Mouse (Mus musculus) ZHBTc4 (cell line): ENCODE measurements at regions not wholly inside any gene's neighbourhood (a gene's known extent, or its start where the extent isn't known, plus 50 kb on each side); places are given as distances from the start of the nearest gene placed in this dataset.
A peak's percentile ranks its signal among the peaks of the same experiment; 100 is the strongest.
"Not testable (repeated sequence)": the region's sequence is repeated elsewhere in the genome, so short reads cannot be mapped to it uniquely, and the experiment has no call there.

Experiments used
- DNase-seq: peaks from one replicate; pipeline ENCODE4 v3.0.0-alpha.2; 2011; ENCODE audit warnings: low read depth, low spot score

DNA sequence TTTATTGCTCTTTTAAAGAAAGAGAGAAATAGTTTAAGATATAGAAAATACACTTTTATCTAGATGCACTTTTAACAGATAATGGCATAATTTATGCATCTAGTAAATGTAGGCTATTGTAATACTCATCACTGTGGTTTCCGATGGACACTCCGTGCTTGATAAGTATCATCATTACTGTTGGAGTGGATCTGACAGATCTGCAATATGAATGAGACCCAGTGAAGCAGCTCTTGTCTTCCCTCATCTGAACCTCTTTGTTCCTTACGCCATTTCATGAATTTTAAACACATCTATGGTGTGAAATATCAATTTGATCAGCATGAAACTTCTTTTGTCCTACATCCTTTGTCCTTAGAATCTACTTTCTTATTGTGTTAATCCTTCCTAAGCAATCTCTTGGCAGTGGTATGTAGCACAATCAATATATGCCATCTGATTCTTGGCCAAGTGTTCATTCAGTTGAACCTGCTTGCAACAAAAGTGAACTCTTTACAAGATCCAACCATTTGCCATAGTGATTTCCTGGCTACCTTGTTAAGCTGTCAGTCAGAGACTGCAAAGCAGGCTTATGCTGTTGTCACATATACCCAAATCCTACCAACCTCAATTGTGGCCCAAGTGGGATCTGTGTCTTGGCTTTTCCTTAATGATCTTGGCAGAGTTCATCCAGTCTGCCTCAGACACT lies 452.0 kb upstream of the Dab2 start:
- no peak for DNase-seq

- peak; percentile 2 for DNase-seq
These were observed 447.1 kb upstream of the Dab2 start for GRCm38 (mm10) chr15:5852523-5852922.

- DNase-seq = no peak
These were observed 430.3 kb upstream of the Dab2 start for GRCm38 (mm10) chr15:5869289-5869688.

- peak; percentile 49 for DNase-seq
These were observed 429.7 kb upstream of the Dab2 start for GRCm38 (mm10) chr15:5869866-5870265.

DNA sequence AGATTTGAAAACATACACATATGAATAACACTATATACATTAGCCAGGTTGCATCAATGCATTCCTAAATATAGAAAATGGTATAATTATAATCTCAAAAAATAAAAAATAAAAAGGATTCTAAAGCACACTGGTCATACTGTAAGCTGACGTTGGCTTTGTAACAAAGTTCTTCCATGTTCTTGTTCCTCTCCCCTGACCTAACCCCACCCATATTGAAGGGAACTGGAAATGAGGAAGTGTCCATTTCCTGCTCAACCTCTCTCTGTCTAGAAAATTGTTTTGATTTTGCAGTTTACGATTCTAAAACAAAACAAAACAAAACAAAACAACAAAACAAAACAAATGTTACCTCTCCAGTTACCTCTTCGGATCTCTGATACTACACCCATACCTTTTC lies 427.5 kb upstream of the Dab2 start:
- DNase-seq = no peak

DNA sequence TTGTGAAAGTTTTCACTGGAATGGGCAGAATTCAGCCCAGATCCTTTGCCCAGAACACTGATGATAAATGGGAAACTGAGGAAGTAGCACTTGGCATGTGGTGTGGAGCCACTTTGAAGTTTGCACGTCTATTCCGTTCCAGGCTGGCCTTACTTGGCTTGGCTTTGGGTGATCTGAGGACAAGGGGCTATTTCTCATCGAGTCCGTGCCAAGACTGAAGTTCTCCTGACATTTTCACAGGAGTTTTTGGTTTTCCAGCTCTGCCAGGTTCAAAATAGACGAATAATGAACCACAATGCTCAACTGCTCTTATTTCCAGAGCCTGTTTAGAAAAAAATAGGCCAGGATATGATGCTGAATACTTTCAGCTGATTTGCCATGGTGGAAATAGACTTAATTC lies 421.8 kb upstream of the Dab2 start:
- DNase-seq = no peak

DNA sequence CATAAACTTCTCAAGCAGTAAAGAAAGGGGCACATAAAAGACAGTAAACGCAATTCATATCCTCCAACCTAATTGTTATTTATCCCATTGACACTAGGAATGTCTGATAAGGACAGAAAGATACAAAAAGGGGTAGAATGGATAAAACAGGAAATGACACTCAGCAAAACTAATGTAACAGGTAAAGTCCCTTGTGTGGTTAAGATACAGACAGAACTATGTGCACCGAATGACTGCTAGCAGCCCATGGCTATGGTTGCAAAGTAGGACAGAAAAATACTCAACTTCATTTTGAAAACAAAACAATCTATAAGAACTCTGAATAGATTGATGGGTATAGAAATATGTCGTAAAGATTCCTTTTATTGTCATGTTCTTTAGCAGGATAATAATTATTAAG lies 408.4 kb upstream of the Dab2 start:
- no peak for DNase-seq

- no peak for DNase-seq
These were observed 407.6 kb upstream of the Dab2 start for GRCm38 (mm10) chr15:5892034-5892433.

GRCm38 (mm10) chr15:5895688-5896470 lies 403.7 kb upstream of the Dab2 start:
- DNase-seq = peak; percentile 89

- DNase-seq = peak; percentile 55
These were observed 384.3 kb upstream of the Dab2 start for GRCm38 (mm10) chr15:5915261-5915660.

GRCm38 (mm10) chr15:5920058-5920457 lies 379.5 kb upstream of the Dab2 start:
- DNase-seq = no peak

DNA sequence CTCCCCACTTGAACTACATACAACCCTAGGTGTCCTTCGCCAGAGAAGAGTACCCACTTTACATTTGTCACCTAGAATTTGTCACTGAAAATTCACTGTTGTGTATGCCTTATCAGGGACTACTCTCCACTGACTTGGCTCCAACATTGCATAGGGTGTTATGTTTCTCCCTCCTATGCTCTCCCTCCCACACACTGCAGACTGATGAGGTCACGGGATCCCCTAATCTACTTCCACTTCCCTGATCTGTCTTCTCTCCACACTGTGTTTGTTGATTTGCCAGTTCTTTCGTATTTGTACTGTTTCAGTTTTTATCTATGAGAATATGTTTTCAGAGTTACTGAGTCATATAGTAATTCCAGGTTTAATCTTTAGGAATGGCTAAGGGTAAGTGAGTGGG lies 371.8 kb upstream of the Dab2 start:
- DNase-seq = no peak

DNA sequence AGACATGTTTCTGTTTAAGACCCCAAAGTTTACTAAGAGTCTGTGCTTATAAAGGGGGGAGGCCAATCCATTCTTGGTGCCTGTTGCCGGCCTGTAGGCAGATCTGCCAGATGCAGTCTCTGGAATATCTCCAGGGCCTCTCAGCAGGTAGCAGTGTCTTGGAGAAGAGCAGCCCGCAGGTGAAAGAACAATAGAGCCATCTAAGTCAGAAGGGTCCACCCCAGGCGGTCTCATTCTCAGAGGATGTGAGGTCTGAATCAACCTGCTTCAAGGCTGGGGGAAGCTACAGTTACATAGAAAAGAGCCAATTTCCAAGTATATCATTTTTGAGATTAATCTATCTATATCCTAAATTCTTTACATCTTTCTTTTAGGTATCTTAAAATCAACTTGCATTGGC lies 366.0 kb upstream of the Dab2 start:
- peak; percentile 85 for DNase-seq

DNA sequence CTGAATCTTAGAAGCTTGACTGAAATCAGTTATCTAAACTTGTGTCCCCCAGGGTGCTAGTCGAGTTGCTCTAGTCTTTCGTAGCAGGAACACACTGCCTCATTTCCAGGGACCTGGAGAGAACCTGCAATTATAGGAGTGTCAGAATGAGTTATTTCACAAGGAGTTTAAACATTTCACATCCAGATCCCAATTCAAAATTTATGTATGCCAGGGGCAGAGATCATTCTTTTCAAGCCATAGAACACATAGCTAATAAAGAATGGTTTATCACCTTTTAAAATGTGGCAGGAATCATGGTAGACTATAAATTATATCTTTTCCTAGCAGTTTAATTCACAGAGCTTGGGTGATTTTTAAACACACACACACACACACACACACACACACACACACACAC lies 358.6 kb upstream of the Dab2 start:
- DNase-seq = no peak

DNA sequence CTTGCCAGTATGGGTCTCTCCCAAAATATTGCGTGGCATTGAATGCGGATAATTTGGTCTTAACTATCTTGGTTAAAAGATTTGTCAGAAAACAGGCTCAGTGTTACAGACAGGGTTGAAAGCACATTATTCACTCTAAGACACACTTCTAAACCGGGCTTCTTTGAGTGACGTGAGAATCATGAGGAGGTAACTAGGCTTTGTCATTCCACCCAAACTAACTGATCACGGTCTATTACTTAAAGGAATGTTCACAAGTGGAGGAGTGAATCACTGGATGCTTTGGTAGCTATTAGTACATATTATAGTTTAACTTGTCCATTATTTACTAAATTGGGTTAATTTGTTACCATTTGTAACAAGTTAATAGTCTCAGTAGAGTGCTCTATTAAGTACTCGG lies 352.9 kb upstream of the Dab2 start:
- DNase-seq = no peak

- DNase-seq = no peak
These were observed 348.7 kb upstream of the Dab2 start for GRCm38 (mm10) chr15:5950919-5951318.

DNA sequence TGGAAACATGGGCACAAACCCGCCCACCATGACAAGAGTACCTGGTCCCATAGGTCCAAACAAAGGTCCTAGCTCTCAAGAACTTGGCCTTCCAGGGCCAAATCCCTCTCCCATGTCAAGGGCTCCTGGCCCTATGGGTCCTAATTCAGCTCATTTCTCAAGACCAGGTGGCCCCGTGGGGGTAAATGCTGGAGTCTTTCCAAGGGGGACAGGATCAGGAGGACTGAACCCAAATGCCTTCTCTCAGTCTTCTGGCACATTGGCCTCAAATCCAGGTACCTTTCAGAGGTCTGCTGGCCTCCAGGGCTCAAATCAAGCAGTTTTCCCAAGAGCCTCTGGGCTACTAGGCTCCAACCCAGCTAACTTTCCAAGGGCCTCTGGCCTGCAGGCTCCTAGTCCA lies 347.9 kb upstream of the Dab2 start:
- DNase-seq = not testable (repeated sequence)

DNA sequence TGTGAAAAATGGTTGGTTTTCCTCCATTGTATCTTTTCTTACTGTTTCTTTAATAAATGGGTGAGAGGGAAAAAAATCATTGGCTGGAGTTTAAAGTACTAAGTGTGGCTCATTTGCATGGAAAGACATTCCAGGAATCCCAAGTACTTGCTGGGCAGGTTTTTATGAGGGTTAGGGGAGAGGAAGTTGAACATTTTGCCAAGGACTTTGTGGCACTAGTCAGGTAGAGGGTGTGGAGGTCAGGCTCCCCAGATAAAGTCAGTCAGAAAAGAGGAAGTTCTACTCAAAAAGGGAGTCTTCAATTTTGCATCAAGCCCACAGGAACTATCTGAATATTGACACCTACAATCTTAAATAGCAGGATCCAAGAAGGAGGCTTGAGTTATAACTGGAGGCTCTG lies 346.5 kb upstream of the Dab2 start:
- DNase-seq = peak; percentile 20

DNA sequence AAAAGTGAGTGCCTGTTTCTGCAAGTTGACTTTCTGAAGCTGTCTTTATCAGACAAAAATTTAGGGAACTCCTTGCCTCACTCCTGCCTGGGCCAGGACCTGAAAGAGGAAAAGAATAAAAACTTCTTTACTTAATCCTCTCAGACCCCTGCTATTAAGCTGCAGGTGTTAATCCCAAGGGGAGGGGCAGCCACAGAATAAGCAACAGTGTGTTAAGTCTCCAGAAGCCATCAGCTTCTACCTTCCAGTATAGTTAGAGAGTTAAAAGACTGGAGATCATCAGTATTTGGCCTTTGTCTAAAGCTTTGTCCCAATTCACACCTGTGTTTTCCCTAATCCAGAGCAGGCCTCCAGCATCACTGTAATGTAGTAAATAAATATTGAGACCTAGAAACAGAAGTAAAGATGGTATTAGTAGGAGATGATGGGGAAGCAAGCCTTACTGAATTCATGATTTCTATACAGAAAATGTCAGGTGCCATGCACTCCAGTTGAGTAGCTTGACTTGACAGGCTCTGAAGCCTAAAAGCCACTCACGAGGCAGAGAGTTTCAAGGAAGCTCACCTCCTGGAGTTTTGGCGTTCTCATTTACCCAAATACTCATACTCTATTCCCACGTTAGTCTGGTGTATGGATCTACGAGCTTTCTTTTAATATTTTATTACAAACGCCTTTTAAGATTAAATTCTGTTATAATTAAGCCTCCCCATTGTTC lies 308.1 kb upstream of the Dab2 start:
- peak; percentile 21 for DNase-seq

DNA sequence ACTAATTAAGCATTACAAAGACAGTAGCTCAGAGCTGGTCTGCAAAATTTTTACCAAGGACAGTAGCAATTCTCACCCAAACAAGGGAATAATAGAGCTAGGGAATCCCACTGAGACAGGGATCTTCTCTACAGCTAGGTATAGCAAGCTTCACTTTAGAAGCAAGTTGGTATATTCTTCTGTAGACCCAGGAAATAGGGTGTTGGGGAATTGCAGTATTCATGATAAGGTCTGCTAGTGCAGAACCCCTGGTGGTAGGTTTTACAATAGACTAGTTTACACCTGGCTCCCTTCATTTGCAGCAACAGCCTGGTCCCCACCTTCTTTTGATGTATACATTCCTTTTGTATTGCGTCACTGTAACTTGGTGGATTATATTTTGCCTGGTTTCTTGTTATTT lies 307.4 kb upstream of the Dab2 start:
- DNase-seq = peak; percentile 83

DNA sequence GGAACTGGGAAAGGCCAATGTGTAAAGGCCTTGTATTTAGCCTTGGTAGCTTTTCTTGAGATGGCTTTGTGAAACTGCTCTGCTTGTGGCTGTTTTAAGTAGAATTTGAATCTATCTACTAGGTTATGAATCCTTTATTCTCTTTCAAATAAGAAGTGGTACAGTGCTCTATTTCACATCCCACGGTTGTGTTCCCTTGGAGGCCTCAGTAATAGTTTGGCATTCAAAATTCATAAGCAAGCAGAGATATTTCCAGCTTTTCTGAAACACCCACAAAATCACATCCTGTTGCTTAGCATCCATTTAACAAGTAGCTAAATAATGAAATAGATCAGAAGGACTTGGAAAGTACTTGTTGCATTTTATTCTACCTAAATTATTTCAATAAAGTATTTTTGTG lies 298.8 kb upstream of the Dab2 start:
- DNase-seq = no peak

DNA sequence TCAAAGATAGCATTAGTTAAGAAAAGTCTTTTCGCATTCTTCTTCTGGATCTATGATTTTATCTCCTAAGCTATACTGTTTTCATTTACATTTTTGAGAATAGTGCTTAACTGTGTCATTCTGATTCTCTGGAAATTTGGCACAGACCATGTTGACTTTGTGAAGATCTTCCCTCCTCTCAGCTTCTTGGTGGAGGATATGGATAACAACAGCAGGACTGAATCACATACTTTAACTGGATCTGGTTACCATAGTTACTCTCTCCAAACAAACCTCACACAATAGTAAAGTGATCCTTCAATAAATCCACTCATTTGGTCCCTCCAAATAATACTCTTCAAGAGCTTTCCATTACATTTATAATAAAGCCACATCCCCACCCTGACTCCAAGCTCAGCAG lies 298.2 kb upstream of the Dab2 start:
- DNase-seq = no peak

- no peak for DNase-seq
These were observed 284.6 kb upstream of the Dab2 start for GRCm38 (mm10) chr15:6014982-6015381.
